Mouse (Mus musculus) myocyte (in vitro differentiated cells): ENCODE measurements at regions not wholly inside any gene's neighbourhood (a gene's known extent, or its start where the extent isn't known, plus 50 kb on each side); places are given as distances from the start of the nearest gene placed in this dataset.

Experiments
- H3K27me3 ChIP-seq: one replicate; pipeline ENCODE4 v1.6.1; 2011; ENCODE audit not compliant: control insufficient read depth, insufficient read depth, insufficient read length
- H3K36me3 ChIP-seq: one replicate; pipeline ENCODE4 v1.6.1; 2011; ENCODE audit not compliant: control insufficient read depth, insufficient read depth
- H3K4me2 ChIP-seq: one replicate; pipeline ENCODE4 v1.6.1; 2011; ENCODE audit warnings: low read depth, control low read depth
- H3K4me3 ChIP-seq: one replicate; pipeline ENCODE4 v1.5.1; 2011; ENCODE audit warnings: mild to moderate bottlenecking, control low read depth, moderate library complexity
- H3K79me2 ChIP-seq: one replicate; pipeline ENCODE4 v1.6.1; 2011; ENCODE audit not compliant: control insufficient read depth, insufficient read depth
- H3ac ChIP-seq: one replicate; pipeline ENCODE4 v1.6.1; 2011; ENCODE audit not compliant: control insufficient read depth, insufficient read length
- CEBPB ChIP-seq: IDR thresholded peaks from 2 replicates; pipeline ENCODE4 v1.6.1; 2011; ENCODE audit warnings: mild to moderate bottlenecking, moderate library complexity; ENCODE audit not compliant: poor library complexity, insufficient read depth, severe bottlenecking
- E2F4 ChIP-seq: IDR thresholded peaks from one replicate; pipeline ENCODE4 v1.6.1; 2011; ENCODE audit warnings: mild to moderate bottlenecking, control low read depth, moderate library complexity; ENCODE audit not compliant: insufficient read depth
- MAX ChIP-seq: IDR thresholded peaks from one replicate; pipeline ENCODE4 v1.6.1; 2011; ENCODE audit warnings: low read depth, mild to moderate bottlenecking, control low read depth
- MYOD1 ChIP-seq, 3 experiments: IDR thresholded peaks; one replicate each; pipeline ENCODE4 v1.6.1; 2011; ENCODE audit warnings: control low read depth in 2 of 3, low read depth in 2 of 3, mild to moderate bottlenecking in 2 of 3, moderate library complexity in 1 of 3; ENCODE audit not compliant: insufficient read length in 2 of 3, control insufficient read depth in 1 of 3
- MYOG ChIP-seq, 3 experiments: IDR thresholded peaks; one replicate each; pipeline ENCODE4 v1.6.1; 2011; ENCODE audit warnings: control low read depth in 2 of 3, low read depth in 2 of 3, mild to moderate bottlenecking in 2 of 3; ENCODE audit not compliant: insufficient read length in 2 of 3, control insufficient read depth in 1 of 3, insufficient read depth in 1 of 3
- POLR2A ChIP-seq: IDR thresholded peaks from one replicate; pipeline ENCODE4 v1.6.1; 2011; ENCODE audit warnings: low read depth, mild to moderate bottlenecking, control low read depth, moderate library complexity; ENCODE audit not compliant: insufficient read length
- POLR2AphosphoS2 ChIP-seq: IDR thresholded peaks from one replicate; pipeline ENCODE4 v1.6.1; 2011; ENCODE audit warnings: low read depth, control low read depth; ENCODE audit not compliant: insufficient read length
- REST ChIP-seq: IDR thresholded peaks from one replicate; pipeline ENCODE4 v1.6.1; 2011; ENCODE audit warnings: mild to moderate bottlenecking, control low read depth, moderate library complexity; ENCODE audit not compliant: insufficient read depth, insufficient read length
- SRF ChIP-seq: IDR thresholded peaks from one replicate; pipeline ENCODE4 v1.6.1; 2011; ENCODE audit warnings: low read depth; ENCODE audit not compliant: control insufficient read depth, insufficient read length
- TCF12 ChIP-seq: IDR thresholded peaks from one replicate; pipeline ENCODE4 v1.6.1; 2011; ENCODE audit warnings: mild to moderate bottlenecking, control low read depth; ENCODE audit not compliant: poor library complexity, insufficient read depth, severe bottlenecking
- TCF3 ChIP-seq: IDR thresholded peaks from one replicate; pipeline ENCODE4 v1.6.1; 2011; ENCODE audit warnings: low read depth, control low read depth; ENCODE audit not compliant: insufficient read length
- USF1 ChIP-seq: IDR thresholded peaks from one replicate; pipeline ENCODE4 v1.6.1; 2011; ENCODE audit warnings: low read depth, mild to moderate bottlenecking, control low read depth, moderate library complexity

GRCm38 (mm10) chr15:97520395-97520794 lies 185.2 kb downstream of the Rpap3 start:
- Histone ChIP-seq H3K27me3 (no peaks in the 10 kb centered on the region), H3K36me3 (no peaks in the 10 kb centered on the region), H3ac (no peak overlapping the region), H3K4me2 (no peak overlapping the region), H3K79me2 (no peaks in the 10 kb centered on the region), H3K4me3 (no peak overlapping the region)
- no peak for TF ChIP-seq MYOD1 (IDR thresholded peaks at IDR 0.05; ENCODE audit: control insufficient read depth in 1 of 3, insufficient read length in 2 of 3, low read depth in 2 of 3)
- TF ChIP-seq E2F4 = no peak
- no peak for TF ChIP-seq TCF12
- TF ChIP-seq USF1 = no peak
- no peak for TF ChIP-seq REST
- TF ChIP-seq TCF3 = no peak
- no peak for TF ChIP-seq MAX
- TF ChIP-seq MYOG (IDR thresholded peaks at IDR 0.05; ENCODE audit: control insufficient read depth in 1 of 3, insufficient read depth in 1 of 3, insufficient read length in 2 of 3, low read depth in 2 of 3) = no peak
- no peak for TF ChIP-seq POLR2A
- TF ChIP-seq POLR2AphosphoS2 = no peak
- TF ChIP-seq CEBPB = no peak
- no peak for TF ChIP-seq SRF

DNA sequence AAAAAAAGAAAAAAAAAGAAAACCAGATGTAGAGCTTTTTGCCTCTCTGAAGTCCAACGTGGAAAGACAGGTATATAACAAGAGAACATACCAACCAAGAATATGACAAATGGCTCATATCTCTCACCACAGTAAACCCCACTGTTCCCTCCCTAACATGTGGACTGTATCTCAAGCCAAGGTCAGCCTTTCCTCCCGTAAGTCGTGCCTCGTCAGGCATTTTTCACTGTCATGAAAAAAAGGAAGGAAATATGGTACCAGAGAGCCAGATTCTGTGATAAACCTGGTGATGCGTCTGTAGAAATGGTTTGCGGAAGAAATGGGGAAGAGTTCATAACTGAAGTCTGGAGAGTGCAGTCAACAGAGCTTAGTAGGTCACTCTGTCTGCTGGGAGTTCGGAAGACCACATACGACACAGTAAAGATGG lies 185.7 kb downstream of the Rpap3 start:
- no peak overlapping the region for H3K4me2 ChIP-seq
- no peaks in the 10 kb centered on the region for H3K27me3 ChIP-seq
- no peak overlapping the region for H3ac ChIP-seq
- TF ChIP-seq MYOG (IDR thresholded peaks at IDR 0.05; ENCODE audit: control insufficient read depth in 1 of 3, insufficient read depth in 1 of 3, insufficient read length in 2 of 3, low read depth in 2 of 3) (no peak), E2F4 (no peak), TCF3 (no peak), USF1 (no peak), CEBPB (no peak)
- H3K4me3 ChIP-seq = no peak overlapping the region
- H3K36me3 ChIP-seq = no peaks in the 10 kb centered on the region
- no peaks in the 10 kb centered on the region for H3K79me2 ChIP-seq

DNA sequence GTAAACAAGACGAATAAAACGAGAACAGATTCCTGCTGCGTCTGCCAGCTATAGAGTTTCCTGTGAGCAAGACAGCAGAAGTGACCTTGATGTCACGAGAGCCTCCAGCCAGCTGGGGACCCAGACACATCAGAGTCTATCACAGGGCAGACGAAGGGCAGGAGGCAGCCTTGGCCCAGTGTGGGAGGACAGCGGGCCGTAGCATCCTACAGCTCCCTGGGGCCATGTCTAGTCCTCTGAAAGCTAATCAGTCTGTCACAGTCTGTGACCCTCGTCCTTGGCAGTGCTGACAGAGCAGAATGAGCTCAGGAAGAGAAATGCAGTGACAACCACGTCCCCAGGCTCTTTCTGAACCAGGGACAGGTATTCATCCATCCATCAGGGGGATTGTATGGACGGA lies 187.7 kb downstream of the Rpap3 start:
- no peak for TF ChIP-seq MYOD1 (IDR thresholded peaks at IDR 0.05; ENCODE audit: control insufficient read depth in 1 of 3, insufficient read length in 2 of 3, low read depth in 2 of 3)

GRCm38 (mm10) chr15:97517188-97517587 lies 188.4 kb downstream of the Rpap3 start:
- no peak overlapping the region for H3K4me2 ChIP-seq
- no peak overlapping the region for H3K4me3 ChIP-seq
- H3K27me3 ChIP-seq = no peaks in the 10 kb centered on the region
- H3ac ChIP-seq = no peak overlapping the region
- H3K79me2 ChIP-seq = no peaks in the 10 kb centered on the region
- H3K36me3 ChIP-seq = no peaks in the 10 kb centered on the region
- TF ChIP-seq TCF3 = no peak
- no peak for TF ChIP-seq POLR2AphosphoS2
- no peak for TF ChIP-seq MYOG (IDR thresholded peaks at IDR 0.05; ENCODE audit: control insufficient read depth in 1 of 3, insufficient read depth in 1 of 3, insufficient read length in 2 of 3, low read depth in 2 of 3)
- TF ChIP-seq CEBPB = no peak
- TF ChIP-seq SRF = no peak
- TF ChIP-seq REST = no peak
- TF ChIP-seq E2F4 = no peak
- TF ChIP-seq MAX = no peak
- TF ChIP-seq TCF12 = no peak
- no peak for TF ChIP-seq POLR2A

More for the DNA sequence above, 187.7 kb downstream of the Rpap3 start:
- no peaks in the 10 kb centered on the region for H3K79me2 ChIP-seq
- no peak overlapping the region for H3K4me3 ChIP-seq
- H3K27me3 ChIP-seq = no peaks in the 10 kb centered on the region
- no peaks in the 10 kb centered on the region for H3K36me3 ChIP-seq
- H3ac ChIP-seq = no peak overlapping the region
- no peak overlapping the region for H3K4me2 ChIP-seq

- Histone ChIP-seq H3K4me2 (no peak overlapping the region), H3K27me3 (no peaks in the 10 kb centered on the region), H3K36me3 (no peaks in the 10 kb centered on the region), H3K4me3 (no peak overlapping the region), H3ac (no peak overlapping the region), H3K79me2 (no peaks in the 10 kb centered on the region)
- TF ChIP-seq SRF (no peak), MYOD1 (IDR thresholded peaks at IDR 0.05; ENCODE audit: control insufficient read depth in 1 of 3, insufficient read length in 2 of 3, low read depth in 2 of 3) (no peak), POLR2A (no peak), MYOG (IDR thresholded peaks at IDR 0.05; ENCODE audit: control insufficient read depth in 1 of 3, insufficient read depth in 1 of 3, insufficient read length in 2 of 3, low read depth in 2 of 3) (no peak)
These were observed 189.9 kb downstream of the Rpap3 start for GRCm38 (mm10) chr15:97515773-97516172.
